Mouse (Mus musculus) limb, embryonic 10.5 days (tissue): Measurements from ENCODE around the gene Vmn1r4. TPM values are rescaled to one million over a fixed set of nuclear protein-coding genes. Genes with fewer than 3 reads are reported as not detected.

Experiments
- DNase-seq: peaks from one replicate; pipeline ENCODE4 v3.0.0-alpha.2; 2017; ENCODE audit warnings: low spot score
- H3K27ac ChIP-seq: fragments of 300-500 bp; sonication (generic); 2 replicates; pipeline ENCODE4 v1.5.1; 2016; ENCODE audit warnings: mild to moderate bottlenecking
- H3K27me3 ChIP-seq: fragments of 300-500 bp; sonication (generic); 2 replicates; pipeline ENCODE4 v1.6.1; 2016; ENCODE audit warnings: low read depth, mild to moderate bottlenecking; ENCODE audit not compliant: poor library complexity, severe bottlenecking
- H3K36me3 ChIP-seq: fragments of 300-500 bp; sonication (generic); 2 replicates; pipeline ENCODE4 v1.6.1; 2016; ENCODE audit warnings: mild to moderate bottlenecking, moderate library complexity
- H3K4me1 ChIP-seq: fragments of 300-500 bp; sonication (generic); 2 replicates; pipeline ENCODE4 v1.6.1; 2016
- H3K4me3 ChIP-seq: fragments of 300-500 bp; sonication (generic); 2 replicates; pipeline ENCODE4 v1.5.1; 2016; ENCODE audit warnings: mild to moderate bottlenecking, moderate library complexity
- H3K9me3 ChIP-seq: fragments of 300-500 bp; sonication (generic); replicated peaks from 2 replicates; pipeline ENCODE4 v1.6.1; 2016; ENCODE audit warnings: mild to moderate bottlenecking
- WGBS: fragments of 180-500 bp; shearing (Covaris S2); methylation state at CpG from one replicate; pipeline ENCODE4 v1.1.7; 2016; 5-methylcytosine and 5-hydroxymethylcytosine counted together
- polyA plus RNA-seq: library from polyadenylated mRNA; unstranded; fragments of >200 nt; fragmentation: Nextera tagmentation; extraction: Ambion mirVana; gene quantifications from 2 replicates; pipeline ENCODE4 v1.2.1, GENCODE M21; 2016

Gene Vmn1r4
- polyA plus RNA-seq, 1 experiment from 2014 or later, result 0.31 TPM

- no peak overlapping the region for H3K27ac ChIP-seq
- no peaks in the 10 kb centered on the region for H3K27me3 ChIP-seq
- no peaks in the 10 kb centered on the region for H3K9me3 ChIP-seq
- 85% methylated on average over 2 of the region's 2 CpGs for WGBS
- H3K36me3 ChIP-seq, result no peaks in the 10 kb centered on the region
- peaks cover 4% of the 10 kb centered on the region; the same call in 1 of the 2 replicates for H3K4me1 ChIP-seq
- no peak overlapping the region for H3K4me3 ChIP-seq
- no peak for DNase-seq
These were observed 18.8 kb upstream of the Vmn1r4 start for GRCm38 (mm10) chr6:56904982-56905381.

- no peak overlapping the region for H3K4me3 ChIP-seq
- H3K27me3 ChIP-seq, result no peaks in the 10 kb centered on the region
- no peak overlapping the region for H3K27ac ChIP-seq
- peaks cover 4% of the 10 kb centered on the region; the same call in 1 of the 2 replicates for H3K4me1 ChIP-seq
- DNase-seq, result no peak
- H3K36me3 ChIP-seq, result no peaks in the 10 kb centered on the region
- H3K9me3 ChIP-seq, result no peaks in the 10 kb centered on the region
- WGBS, result 92% methylated on average over 5 of the region's 5 CpGs
These were observed 18.3 kb upstream of the Vmn1r4 start for GRCm38 (mm10) chr6:56905486-56905885.

- H3K9me3 ChIP-seq, result no peaks in the 10 kb centered on the region
These were observed 17.5 kb upstream of the Vmn1r4 start for GRCm38 (mm10) chr6:56906121-56906846.

GRCm38 (mm10) chr6:56907973-56908372, 15.8 kb upstream of the Vmn1r4 start:
- 96% methylated on average over 3 of the region's 3 CpGs for WGBS
- H3K4me3 ChIP-seq, result no peak overlapping the region
- DNase-seq, result no peak

More at GRCm38 (mm10) chr6:56906121-56906846, 17.5 kb upstream of the Vmn1r4 start:
- H3K4me1 ChIP-seq, result peaks cover 4% of the 10 kb centered on the region; the same call in 1 of the 2 replicates
- H3K27ac ChIP-seq, result no peak overlapping the region
- H3K4me3 ChIP-seq, result no peak overlapping the region
- no peaks in the 10 kb centered on the region for H3K27me3 ChIP-seq
- no peaks in the 10 kb centered on the region for H3K36me3 ChIP-seq
- DNase-seq, result no peak
- 86% methylated on average over 8 of the region's 8 CpGs for WGBS

GRCm38 (mm10) chr6:56908397-56908796, 15.4 kb upstream of the Vmn1r4 start:
- Histone ChIP-seq H3K36me3 (no peaks in the 10 kb centered on the region), H3K27me3 (no peaks in the 10 kb centered on the region), H3K4me1 (no peaks in the 10 kb centered on the region), H3K4me3 (no peak overlapping the region), H3K9me3 (no peaks in the 10 kb centered on the region), H3K27ac (no peak overlapping the region)
- WGBS, result 90% methylated on average over 2 of the region's 2 CpGs
- no peak for DNase-seq

More at GRCm38 (mm10) chr6:56907973-56908372, 15.8 kb upstream of the Vmn1r4 start:
- Histone ChIP-seq H3K27me3 (no peaks in the 10 kb centered on the region), H3K27ac (no peak overlapping the region), H3K4me1 (no peaks in the 10 kb centered on the region), H3K36me3 (no peaks in the 10 kb centered on the region), H3K9me3 (no peaks in the 10 kb centered on the region)

GRCm38 (mm10) chr6:56908912-56909311, 14.9 kb upstream of the Vmn1r4 start:
- H3K27ac ChIP-seq, result no peak overlapping the region
- H3K27me3 ChIP-seq, result no peaks in the 10 kb centered on the region
- H3K9me3 ChIP-seq, result no peaks in the 10 kb centered on the region
- no peak overlapping the region for H3K4me3 ChIP-seq
- 17% methylated on average over 4 of the region's 4 CpGs for WGBS
- peak; percentile 41 for DNase-seq
- no peaks in the 10 kb centered on the region for H3K36me3 ChIP-seq
- no peaks in the 10 kb centered on the region for H3K4me1 ChIP-seq

- H3K27ac ChIP-seq, result no peak overlapping the region
- H3K4me3 ChIP-seq, result no peak overlapping the region
- H3K4me1 ChIP-seq, result no peaks in the 10 kb centered on the region
- DNase-seq, result no peak
- H3K36me3 ChIP-seq, result peaks cover 2% of the 10 kb centered on the region; the same call in 1 of the 2 replicates
- 0 out of 2 replicates have a peak, but pooled peaks cover 3% of the 10 kb centered on the region for H3K9me3 ChIP-seq
- no peaks in the 10 kb centered on the region for H3K27me3 ChIP-seq
- 85% methylated on average over 2 of the region's 2 CpGs for WGBS
These were observed 12.9 kb upstream of the Vmn1r4 start for GRCm38 (mm10) chr6:56910910-56911309.

- no peak overlapping the region for H3K27ac ChIP-seq
- 0 out of 2 replicates have a peak, but pooled peaks cover 3% of the 10 kb centered on the region for H3K9me3 ChIP-seq
- H3K4me3 ChIP-seq, result no peak overlapping the region
- no peaks in the 10 kb centered on the region for H3K27me3 ChIP-seq
- no peaks in the 10 kb centered on the region for H3K4me1 ChIP-seq
- WGBS, result 78% methylated on average over 2 of the region's 2 CpGs
- H3K36me3 ChIP-seq, result peaks cover 2% of the 10 kb centered on the region; the same call in 1 of the 2 replicates
- DNase-seq, result no peak
These were observed 10.5 kb upstream of the Vmn1r4 start for GRCm38 (mm10) chr6:56913092-56913858.

GRCm38 (mm10) chr6:56916279-56916678, 7.5 kb upstream of the Vmn1r4 start:
- no peak overlapping the region for H3K27ac ChIP-seq
- peaks cover 2% of the 10 kb centered on the region; the same call in 1 of the 2 replicates for H3K36me3 ChIP-seq
- no peak for DNase-seq
- 80% methylated on average over 2 of the region's 2 CpGs for WGBS
- 0 out of 2 replicates have a peak, but pooled peaks cover 3% of the 10 kb centered on the region for H3K9me3 ChIP-seq
- no peak overlapping the region for H3K4me3 ChIP-seq
- H3K4me1 ChIP-seq, result no peaks in the 10 kb centered on the region
- H3K27me3 ChIP-seq, result no peaks in the 10 kb centered on the region

GRCm38 (mm10) chr6:56917578-56918368, 6.0 kb upstream of the Vmn1r4 start:
- no peak for DNase-seq
- Histone ChIP-seq H3K4me3 (no peak overlapping the region), H3K9me3 (0 out of 2 replicates have a peak, but pooled peaks cover 3% of the 10 kb centered on the region), H3K27ac (no peak overlapping the region), H3K36me3 (peaks cover 2% of the 10 kb centered on the region; the same call in 1 of the 2 replicates), H3K27me3 (no peaks in the 10 kb centered on the region), H3K4me1 (peaks cover 7% of the 10 kb centered on the region; the same call in 1 of the 2 replicates)
- 76% methylated on average over 12 of the region's 12 CpGs for WGBS

GRCm38 (mm10) chr6:56919330-56920044, 4.3 kb upstream of the Vmn1r4 start:
- H3K27me3 ChIP-seq, result no peaks in the 10 kb centered on the region
- H3K4me3 ChIP-seq, result no peak overlapping the region
- no peak overlapping the region for H3K27ac ChIP-seq
- H3K36me3 ChIP-seq, result peaks cover 2% of the 10 kb centered on the region; the same call in 1 of the 2 replicates
- H3K9me3 ChIP-seq, result 0 out of 2 replicates have a peak, but pooled peaks cover 1% of the 10 kb centered on the region
- WGBS, result 86% methylated on average over 7 of the region's 7 CpGs
- DNase-seq, result no peak
- peaks cover 10% of the 10 kb centered on the region; the same call in 1 of the 2 replicates for H3K4me1 ChIP-seq
